Mouse (Mus musculus): ENCODE data around the gene Dcpp2. TPM values are rescaled to one million over a fixed set of nuclear protein-coding genes. Genes with fewer than 3 reads are reported as not detected.
"Not testable (repeated sequence)": the region's sequence is repeated elsewhere in the genome, so short reads cannot be mapped to it uniquely, and the experiment has no call there.

Gene Dcpp2
- total and polyA plus RNA-seq, 3 experiments: not detected

- peak; percentile 76 for DNase-seq
Observed at GRCm38 (mm10) chr17:23925090-23925493, 44.4 kb downstream of the Dcpp2 start.

GRCm38 (mm10) chr17:23931157-23931556 is 50.5 kb downstream of the Dcpp2 start:
- DNase-seq: no peak

GRCm38 (mm10) chr17:23941372-23941771 is 60.7 kb downstream of the Dcpp2 start, which contains the start of gene Sbp:
TSS of gene Sbp (plus strand) at chr17:23941672.
- no peak for DNase-seq

GRCm38 (mm10) chr17:23947486-23947885 is 66.8 kb downstream of the Dcpp2 start:
- DNase-seq: not testable (repeated sequence)

GRCm38 (mm10) chr17:23949068-23949467 is 68.4 kb downstream of the Dcpp2 start:
- no peak for DNase-seq

Other genes with a start within 250 kb of the Dcpp2 start
- gene Mmp25, start 235.6 kb upstream of the Dcpp2 start, total RNA-seq (2021): under 1 TPM in 1 of 2 experiments, not detected in 1; 0.10 TPM
- gene Mmp25, start 235.6 kb upstream of the Dcpp2 start, polyA plus RNA-seq (2012; rRNA removed): 0.13 and 0.42 TPM in 2 replicates
- gene Bicdl2, start 220.4 kb upstream of the Dcpp2 start, total RNA-seq (2021): not detected
- gene Bicdl2, start 220.4 kb upstream of the Dcpp2 start, polyA plus RNA-seq (2012; rRNA removed): not detected in 2 replicates
- gene Hcfc1r1, start 207.3 kb upstream of the Dcpp2 start, total RNA-seq (2021): 100 to 1,000 TPM; 170 to 228 TPM
- 747 and 838 TPM in 2 replicates for gene Hcfc1r1, start 207.3 kb upstream of the Dcpp2 start, polyA plus RNA-seq (2012; rRNA removed)
- gene Thoc6, start 207.0 kb upstream of the Dcpp2 start, total RNA-seq (2021): 10 to 100 TPM; 19.5 to 36.7 TPM
- gene Thoc6, start 207.0 kb upstream of the Dcpp2 start, polyA plus RNA-seq (2012; rRNA removed): 28.1 and 30.6 TPM in 2 replicates
- 100 to 1,000 TPM; 147 to 270 TPM for gene Tnfrsf12a, start 203.4 kb upstream of the Dcpp2 start, total RNA-seq (2021)
- 83.4 and 96.8 TPM in 2 replicates for gene Tnfrsf12a, start 203.4 kb upstream of the Dcpp2 start, polyA plus RNA-seq (2012; rRNA removed)
- gene Cldn6, start 201.6 kb upstream of the Dcpp2 start, total RNA-seq (2021): not detected
- gene Cldn6, start 201.6 kb upstream of the Dcpp2 start, polyA plus RNA-seq (2012; rRNA removed): not detected in 2 replicates
- gene Cldn9, start 196.9 kb upstream of the Dcpp2 start, total RNA-seq (2021): under 1 TPM in 1 of 2 experiments, not detected in 1; 0.21 TPM
- 0.09 and 0.13 TPM in 2 replicates for gene Cldn9, start 196.9 kb upstream of the Dcpp2 start, polyA plus RNA-seq (2012; rRNA removed)
- gene 1520401A03Rik, start 158.1 kb upstream of the Dcpp2 start, total RNA-seq (2021): 10 to 100 TPM in 1 of 2 experiments, 1 to 10 TPM in 1; 2.5 to 18.2 TPM
- gene 1520401A03Rik, start 158.1 kb upstream of the Dcpp2 start, polyA plus RNA-seq (2012; rRNA removed): 1.8 and 2.4 TPM in 2 replicates
- 1 to 10 TPM; 2.8 to 2.9 TPM for gene Pkmyt1, start 154.5 kb upstream of the Dcpp2 start, total RNA-seq (2021)
- gene Pkmyt1, start 154.5 kb upstream of the Dcpp2 start, polyA plus RNA-seq (2012; rRNA removed): 21.8 and 23.1 TPM in 2 replicates
- gene Paqr4, start 140.0 kb upstream of the Dcpp2 start, total RNA-seq (2021): 10 to 100 TPM in 1 of 2 experiments, 1 to 10 TPM in 1; 7.6 to 17.6 TPM
- 33.3 and 37.8 TPM in 2 replicates for gene Paqr4, start 140.0 kb upstream of the Dcpp2 start, polyA plus RNA-seq (2012; rRNA removed)
- gene Kremen2, start 135.0 kb upstream of the Dcpp2 start, total RNA-seq (2021): not detected
- gene Kremen2, start 135.0 kb upstream of the Dcpp2 start, polyA plus RNA-seq (2012; rRNA removed): 0.28 and 0.54 TPM in 2 replicates
- gene Flywch1, start 109.3 kb upstream of the Dcpp2 start, total RNA-seq (2021): 10 to 100 TPM; 61.8 to 85.0 TPM
- gene Flywch1, start 109.3 kb upstream of the Dcpp2 start, polyA plus RNA-seq (2012; rRNA removed): 45.8 and 49.3 TPM in 2 replicates
- 1 to 10 TPM; 4.3 to 6.7 TPM for gene Flywch2, start 94.8 kb upstream of the Dcpp2 start, total RNA-seq (2021)
- 8.7 and 12.0 TPM in 2 replicates for gene Flywch2, start 94.8 kb upstream of the Dcpp2 start, polyA plus RNA-seq (2012; rRNA removed)
- 100 to 1,000 TPM; 322 to 545 TPM for gene Srrm2, start 90.3 kb upstream of the Dcpp2 start, total RNA-seq (2021)
- gene Srrm2, start 90.3 kb upstream of the Dcpp2 start, polyA plus RNA-seq (2012; rRNA removed): 1,031 and 1,277 TPM in 2 replicates
- 100 to 1,000 TPM; 447 to 451 TPM for gene Elob, start 51.7 kb upstream of the Dcpp2 start, total RNA-seq (2021)
- 513 and 552 TPM in 2 replicates for gene Elob, start 51.7 kb upstream of the Dcpp2 start, polyA plus RNA-seq (2012; rRNA removed)
- gene Prss33, start 44.8 kb upstream of the Dcpp2 start, total RNA-seq (2021): not detected
- gene Prss33, start 44.8 kb upstream of the Dcpp2 start, polyA plus RNA-seq (2012; rRNA removed): 0.10 and 0.24 TPM in 2 replicates
- not detected for gene Prss32, start 37.0 kb upstream of the Dcpp2 start, total RNA-seq (2021)
- gene Prss32, start 37.0 kb upstream of the Dcpp2 start, polyA plus RNA-seq (2012; rRNA removed): 0.06 TPM in 1 of 2 replicates, not detected in the other
- gene Prss41, start 36.7 kb upstream of the Dcpp2 start, total RNA-seq (2021): under 1 TPM; 0.35 to 0.45 TPM
- 0.28 and 0.90 TPM in 2 replicates for gene Prss41, start 36.7 kb upstream of the Dcpp2 start, polyA plus RNA-seq (2012; rRNA removed)
- gene Prss21, start 12.8 kb upstream of the Dcpp2 start, total RNA-seq (2021): not detected
- gene Prss21, start 12.8 kb upstream of the Dcpp2 start, polyA plus RNA-seq (2012; rRNA removed): not detected in 2 replicates
- gene Dcpp1, start within 50 bp of the Dcpp2 start, total RNA-seq (2021): not detected
- not detected in 2 replicates for gene Dcpp1, start within 50 bp of the Dcpp2 start, polyA plus RNA-seq (2012; rRNA removed)
- not detected for gene Dcpp3, start 36.6 kb downstream of the Dcpp2 start, total RNA-seq (2021)
- not detected in 2 replicates for gene Dcpp3, start 36.6 kb downstream of the Dcpp2 start, polyA plus RNA-seq (2012; rRNA removed)
- not detected for gene Sbp, start 60.8 kb downstream of the Dcpp2 start, total RNA-seq (2021)
- not detected in 2 replicates for gene Sbp, start 60.8 kb downstream of the Dcpp2 start, polyA plus RNA-seq (2012; rRNA removed)
- gene Sbpl, start 74.4 kb downstream of the Dcpp2 start, total RNA-seq (2021): not detected
- gene Sbpl, start 74.4 kb downstream of the Dcpp2 start, polyA plus RNA-seq (2012; rRNA removed): not detected in 2 replicates
- gene Prss30, start 99.7 kb downstream of the Dcpp2 start, total RNA-seq (2021): under 1 TPM; 0.21 to 0.26 TPM
- gene Prss30, start 99.7 kb downstream of the Dcpp2 start, polyA plus RNA-seq (2012; rRNA removed): 0.63 and 0.74 TPM in 2 replicates
- gene Prss22, start 117.2 kb downstream of the Dcpp2 start, total RNA-seq (2021): not detected
- gene Prss22, start 117.2 kb downstream of the Dcpp2 start, polyA plus RNA-seq (2012; rRNA removed): not detected in 2 replicates
- gene Prss27, start 157.3 kb downstream of the Dcpp2 start, total RNA-seq (2021): under 1 TPM; 0.24 to 0.46 TPM
- gene Prss27, start 157.3 kb downstream of the Dcpp2 start, polyA plus RNA-seq (2012; rRNA removed): 0.58 and 0.68 TPM in 2 replicates
- gene Kctd5, start 192.6 kb downstream of the Dcpp2 start, total RNA-seq (2021): 10 to 100 TPM; 13.7 to 14.4 TPM
- gene Kctd5, start 192.6 kb downstream of the Dcpp2 start, polyA plus RNA-seq (2012; rRNA removed): 13.8 and 14.7 TPM in 2 replicates

All from adrenal gland, adult 2 months (tissue).